Mouse (Mus musculus): Measurements from ENCODE around the gene Gdf1.

Gdf1 gene

DNA sequence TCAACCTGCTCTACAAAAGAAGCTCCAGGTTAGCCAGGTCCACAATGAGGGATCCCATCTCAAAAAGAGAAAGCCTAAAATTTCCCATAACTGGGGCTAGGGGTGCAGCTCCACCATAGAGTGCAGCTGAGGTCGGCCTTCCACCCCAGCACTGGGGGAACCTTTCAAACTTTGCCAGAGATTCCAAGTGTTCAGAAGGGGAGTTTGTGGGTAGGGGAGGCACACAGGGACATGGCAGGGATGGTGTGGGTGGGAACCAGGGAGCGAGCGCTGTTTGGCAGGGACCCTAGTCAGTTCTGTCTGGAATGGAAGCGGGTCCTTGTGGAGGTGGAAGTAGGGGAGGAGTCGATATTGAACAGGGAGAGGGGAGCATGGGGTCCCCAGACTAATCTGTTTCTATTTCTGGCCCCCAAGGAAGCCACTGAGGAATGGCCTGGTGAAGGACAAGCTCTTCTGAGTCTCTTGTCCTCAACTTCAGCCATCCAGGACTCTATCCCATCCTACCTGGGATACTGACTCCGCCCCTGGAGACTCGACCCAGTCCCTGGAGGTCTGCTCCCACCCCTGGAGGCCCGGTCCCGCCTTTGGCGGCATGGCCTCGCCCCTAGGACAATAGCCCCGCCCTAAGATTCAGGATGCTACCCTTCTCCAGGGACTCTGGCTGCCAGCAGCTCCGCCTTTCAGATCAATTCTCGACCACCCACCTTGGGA lies at the start of gene Gdf1:
Gene Gdf1 (plus strand): TSS at position 694 of the 711 bp plus-strand sequence.
- DNase-seq, result no peak

DNA sequence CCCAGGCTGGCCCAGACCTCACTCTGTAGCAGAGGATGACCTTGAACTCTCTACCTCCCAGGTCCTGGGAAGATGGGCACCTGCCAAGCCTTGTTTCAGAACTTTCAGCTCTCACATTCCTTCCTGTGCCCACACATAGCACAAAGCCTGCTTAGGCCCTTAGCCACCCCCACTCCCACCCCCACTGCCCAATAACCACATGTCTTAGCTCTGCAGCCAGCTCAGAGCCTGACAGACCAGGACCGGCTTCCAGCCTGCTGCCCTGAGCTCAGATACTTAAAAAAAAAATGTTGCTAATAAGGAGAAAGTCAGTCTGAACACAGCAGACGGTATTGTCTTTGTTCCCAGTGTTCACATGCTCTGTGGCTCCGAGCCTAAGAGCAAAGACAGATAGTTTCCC lies 48.6 kb upstream of the Gdf1 start:
- no peak for DNase-seq

DNA sequence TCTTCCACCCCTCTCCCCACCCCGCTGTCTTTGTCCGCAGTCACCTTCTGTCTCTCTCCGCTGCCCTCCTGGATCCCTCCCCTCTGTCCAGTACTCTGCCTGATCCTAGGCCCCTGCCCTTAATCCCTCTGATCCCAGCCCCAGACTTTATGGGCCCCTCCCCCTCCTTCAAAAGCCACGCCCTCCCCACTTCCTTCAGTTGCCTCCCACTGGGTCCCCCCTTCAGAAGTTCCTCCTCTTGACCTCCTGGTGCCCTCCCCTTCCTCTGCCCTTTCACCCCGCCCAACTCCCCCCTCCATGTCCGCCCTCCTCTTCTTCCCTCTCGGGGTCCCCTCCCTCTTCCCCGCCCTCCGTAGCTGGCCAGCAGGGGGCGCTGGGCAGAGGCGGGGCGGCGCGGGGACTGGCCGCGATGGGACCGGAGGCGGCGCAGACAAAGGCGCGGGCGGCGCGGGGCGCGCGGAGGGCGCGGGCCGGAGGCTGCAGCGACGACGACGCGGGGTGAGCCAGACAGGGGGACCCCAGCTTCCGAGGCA lies 46.9 kb upstream of the Gdf1 start, which contains the start of gene Homer3:
Gene Homer3 (plus strand): TSS at position 225 of the 533 bp plus-strand sequence.
- peak; percentile 65 to 71 for DNase-seq

DNA sequence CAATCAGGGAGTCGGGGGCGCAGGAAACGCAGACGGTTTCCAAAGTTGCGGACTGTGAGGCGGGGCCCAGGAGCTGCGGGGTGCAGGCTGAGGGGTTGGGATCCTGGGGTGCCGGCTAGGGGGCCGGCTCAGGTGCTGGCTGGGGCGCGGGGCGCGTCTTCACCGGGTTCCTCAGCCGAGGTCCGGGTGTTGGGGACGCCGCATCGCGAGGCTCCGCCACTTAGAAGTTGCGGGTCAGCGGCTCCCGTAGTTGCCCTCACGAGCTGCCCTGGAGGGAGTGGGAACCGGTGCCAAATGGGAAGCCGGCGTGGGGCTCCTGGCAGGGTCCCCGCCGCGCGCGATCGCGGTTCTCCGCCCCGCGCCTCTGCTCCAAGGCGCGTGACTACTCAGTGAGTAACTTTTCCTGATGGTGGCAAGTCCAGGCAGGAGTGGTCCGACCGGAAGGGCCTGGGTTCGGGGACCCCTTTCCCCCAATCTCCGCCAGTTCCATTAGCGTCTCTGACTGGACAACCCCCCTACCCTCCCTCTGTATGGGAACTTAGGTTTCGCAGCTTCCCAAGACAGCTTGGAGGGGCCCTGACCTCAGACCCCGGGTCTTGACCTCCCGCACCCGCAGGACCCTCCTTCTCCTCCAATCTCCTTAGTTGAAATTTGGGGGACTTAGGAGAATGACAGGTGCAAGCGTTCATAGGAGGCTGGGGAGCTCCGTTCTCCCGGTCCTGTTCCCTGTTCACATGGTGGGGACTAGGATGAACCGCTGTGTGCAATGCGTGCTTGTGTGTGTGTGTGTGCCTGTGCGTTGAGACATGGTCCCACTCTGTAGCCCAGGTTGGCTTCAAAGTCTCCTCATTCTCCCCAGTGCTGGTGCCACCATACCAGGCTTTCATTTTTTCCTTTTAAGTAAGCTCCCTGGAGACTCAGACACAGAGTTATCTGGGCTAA lies 46.2 kb upstream of the Gdf1 start:
- DNase-seq, result peak in 1 of 2 experiments; percentile 22

DNA sequence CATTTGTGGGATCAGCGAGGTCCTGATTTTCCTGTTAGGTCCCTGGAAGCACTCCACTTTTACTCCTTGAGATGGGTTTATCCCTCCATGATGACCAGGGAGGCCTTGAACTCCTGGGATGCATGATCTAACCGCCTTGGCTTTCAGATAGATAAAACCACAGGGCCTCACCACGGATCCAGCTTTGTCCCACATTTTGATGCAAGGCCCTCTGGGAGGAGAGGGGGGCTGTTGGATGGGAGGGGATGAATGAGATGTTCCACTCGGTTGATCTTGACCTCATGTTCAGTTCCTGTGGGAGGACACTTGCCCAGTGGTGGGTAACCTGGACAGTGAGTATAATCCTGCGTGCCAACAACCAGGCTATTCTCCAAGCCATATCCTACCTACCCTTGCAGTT lies 45.2 kb upstream of the Gdf1 start:
- no peak for DNase-seq

DNA sequence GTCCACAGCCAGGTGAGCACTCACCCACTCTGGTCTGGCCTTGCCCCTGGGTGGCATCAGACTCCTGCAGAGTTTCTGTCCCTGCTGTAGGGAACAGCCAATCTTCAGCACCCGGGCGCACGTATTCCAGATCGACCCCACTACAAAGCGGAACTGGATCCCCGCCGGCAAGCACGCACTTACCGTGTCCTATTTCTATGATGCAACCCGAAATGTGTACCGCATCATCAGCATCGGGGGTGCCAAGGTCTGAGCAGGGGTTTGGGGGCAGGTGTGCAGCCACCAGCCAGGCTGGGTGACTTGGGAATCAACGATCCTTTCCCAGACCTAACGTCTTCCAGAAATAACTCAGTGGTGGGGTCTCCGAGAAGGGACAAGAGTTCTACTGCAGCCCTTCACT lies 44.3 kb upstream of the Gdf1 start:
- DNase-seq, result no peak

DNA sequence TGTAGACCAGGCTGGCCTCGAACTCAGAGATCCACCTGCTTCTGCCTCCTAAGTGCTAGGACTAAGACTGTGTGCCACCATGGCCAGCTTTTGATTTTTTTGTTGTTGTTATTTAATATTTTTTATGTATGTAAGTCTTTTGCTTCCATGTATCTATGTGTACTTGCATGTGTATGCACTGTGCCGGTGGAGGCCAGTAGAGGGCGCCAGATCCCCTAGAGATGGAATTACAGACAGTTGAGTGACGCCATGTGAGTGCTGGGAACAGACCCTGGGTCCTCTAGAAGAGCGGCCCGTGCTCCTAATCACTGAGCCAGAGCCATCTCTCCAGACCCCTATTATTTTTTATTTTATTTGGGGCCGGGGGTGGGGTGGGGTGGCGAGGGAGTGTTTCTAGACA lies 42.9 kb upstream of the Gdf1 start:
- no peak for DNase-seq

DNA sequence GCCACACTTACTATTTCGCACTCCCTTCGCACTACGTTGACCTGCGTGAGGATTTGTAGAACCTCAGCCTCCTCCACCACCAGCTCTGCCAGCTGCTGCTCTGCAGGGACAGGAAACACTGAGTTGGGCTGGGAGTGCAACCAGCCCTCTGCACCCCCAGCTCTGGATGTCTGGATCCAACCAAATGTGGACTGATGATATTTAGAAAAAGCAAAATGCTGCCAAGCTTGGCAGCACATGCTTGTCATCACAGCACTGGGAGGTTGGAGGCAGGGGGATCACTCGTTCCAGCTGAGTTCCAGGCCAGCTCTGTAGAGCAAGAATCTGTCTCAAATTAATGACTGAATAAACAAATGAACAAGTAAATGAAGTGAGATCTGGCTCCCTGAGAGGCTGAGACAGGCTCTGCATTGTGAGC lies 35.6 kb upstream of the Gdf1 start:
- DNase-seq, result no peak

DNA sequence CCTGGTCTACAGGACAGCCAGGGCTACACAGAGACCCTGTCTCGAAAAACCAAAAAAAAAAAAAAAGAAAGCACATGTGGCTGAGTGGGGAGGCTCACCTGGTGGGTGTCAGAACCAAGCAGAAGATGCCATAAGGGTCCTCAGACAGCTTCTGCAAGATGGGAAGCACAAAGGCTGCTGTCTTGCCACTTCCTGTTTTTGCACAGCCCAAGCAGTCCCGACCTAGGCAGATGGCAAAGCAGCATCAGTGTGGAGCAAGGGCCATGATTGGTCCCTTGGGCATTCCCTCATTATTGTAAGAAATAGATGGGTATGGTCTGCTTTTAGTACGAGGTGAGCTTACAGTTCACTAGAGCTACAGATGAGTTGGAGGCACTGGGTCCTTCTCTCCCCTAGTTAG lies 28.7 kb upstream of the Gdf1 start:
- DNase-seq, result no peak

DNA sequence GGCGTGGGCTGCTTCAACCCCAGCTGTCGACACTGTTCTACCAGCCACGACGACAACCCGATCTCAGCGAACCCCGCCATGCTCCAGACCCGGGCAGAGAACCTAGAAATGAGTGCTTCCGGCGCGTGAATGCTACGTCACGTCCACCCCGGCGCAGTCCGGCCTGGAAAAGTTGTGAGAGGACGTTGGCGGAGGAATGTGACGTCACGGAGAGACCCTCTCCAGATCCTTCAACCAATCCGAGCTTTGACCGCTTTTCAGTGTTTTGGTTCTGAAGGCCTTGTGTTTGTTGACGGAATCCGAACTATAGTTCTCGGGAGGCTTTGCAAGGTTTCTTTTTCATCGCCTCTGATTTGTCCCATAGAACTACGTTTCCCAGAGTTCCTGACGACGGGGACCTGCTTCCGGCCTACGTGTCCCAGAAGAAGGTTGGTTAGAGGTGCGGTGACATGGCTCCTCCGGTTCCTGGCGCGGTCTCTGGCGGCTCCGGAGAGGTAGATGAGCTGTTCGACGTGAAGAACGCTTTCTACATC lies 27.2 kb upstream of the Gdf1 start, which contains the start of the genes Ddx49 and Cope:
Gene Ddx49 (minus strand): TSS at position 132 of the 533 bp plus-strand sequence.
Gene Cope (plus strand): TSS at position 161 of the 533 bp plus-strand sequence.
- DNase-seq, result peak; percentile 93 to 95

DNA sequence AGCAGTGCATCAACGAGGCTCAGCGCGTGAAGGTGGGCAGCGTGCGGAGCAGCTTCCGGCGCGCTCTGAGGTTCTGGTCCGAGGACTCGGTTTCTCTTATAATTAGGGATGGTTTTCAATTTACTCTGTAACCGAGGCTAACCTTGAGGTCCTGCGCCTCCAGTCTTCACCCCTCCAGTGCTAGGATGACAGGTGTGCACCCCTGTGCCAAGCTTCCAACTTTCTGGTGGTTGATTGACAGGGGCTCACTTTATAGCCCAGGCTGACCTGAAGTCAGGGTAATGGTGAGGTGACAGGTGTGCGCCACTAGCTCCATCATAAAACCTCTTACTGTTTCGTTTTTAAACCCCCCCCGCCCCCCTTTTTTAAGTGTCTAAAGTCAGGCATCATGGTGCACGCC lies 26.7 kb upstream of the Gdf1 start:
- DNase-seq, result no peak

DNA sequence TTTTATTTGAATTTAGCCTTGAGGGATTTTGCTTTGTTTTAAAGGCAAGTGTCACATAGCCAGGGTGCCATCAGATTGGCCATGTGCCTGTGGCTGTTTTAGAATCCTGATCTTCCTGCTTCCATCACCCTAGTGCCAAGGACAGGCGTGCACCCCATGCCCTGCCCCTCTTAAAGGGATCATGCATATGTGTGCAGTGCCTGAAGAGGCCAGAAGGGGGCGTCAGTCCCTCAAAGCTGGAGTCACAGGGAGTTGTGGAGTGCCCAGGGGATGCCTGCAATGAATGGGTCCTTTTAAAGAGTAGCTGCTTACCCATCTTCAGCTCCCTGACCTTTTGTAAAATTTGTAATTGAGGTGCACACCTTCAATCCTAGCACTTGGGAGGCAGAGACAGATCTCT lies 20.3 kb upstream of the Gdf1 start:
- peak; percentile 25 to 44 for DNase-seq

DNA sequence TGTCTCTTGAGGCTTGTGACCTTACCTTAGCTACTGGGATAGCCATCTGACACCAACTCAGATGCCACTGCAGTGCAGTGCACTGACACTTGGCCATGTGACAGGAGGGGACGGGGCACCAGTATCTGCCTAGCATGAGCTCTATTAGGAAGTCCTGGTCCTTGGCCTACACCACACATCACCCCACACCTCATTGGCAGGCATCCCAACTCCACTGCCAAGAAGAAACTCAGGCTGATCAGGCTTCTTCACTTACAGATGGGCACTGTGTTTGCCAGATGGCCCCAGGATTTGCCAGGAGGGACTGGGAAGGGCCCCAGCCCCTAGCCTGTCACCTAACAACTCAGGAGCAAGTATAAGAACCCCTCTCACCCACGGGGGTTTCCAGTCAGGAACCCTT lies 16.2 kb upstream of the Gdf1 start:
- peak in 1 of 2 experiments; percentile 33 for DNase-seq

DNA sequence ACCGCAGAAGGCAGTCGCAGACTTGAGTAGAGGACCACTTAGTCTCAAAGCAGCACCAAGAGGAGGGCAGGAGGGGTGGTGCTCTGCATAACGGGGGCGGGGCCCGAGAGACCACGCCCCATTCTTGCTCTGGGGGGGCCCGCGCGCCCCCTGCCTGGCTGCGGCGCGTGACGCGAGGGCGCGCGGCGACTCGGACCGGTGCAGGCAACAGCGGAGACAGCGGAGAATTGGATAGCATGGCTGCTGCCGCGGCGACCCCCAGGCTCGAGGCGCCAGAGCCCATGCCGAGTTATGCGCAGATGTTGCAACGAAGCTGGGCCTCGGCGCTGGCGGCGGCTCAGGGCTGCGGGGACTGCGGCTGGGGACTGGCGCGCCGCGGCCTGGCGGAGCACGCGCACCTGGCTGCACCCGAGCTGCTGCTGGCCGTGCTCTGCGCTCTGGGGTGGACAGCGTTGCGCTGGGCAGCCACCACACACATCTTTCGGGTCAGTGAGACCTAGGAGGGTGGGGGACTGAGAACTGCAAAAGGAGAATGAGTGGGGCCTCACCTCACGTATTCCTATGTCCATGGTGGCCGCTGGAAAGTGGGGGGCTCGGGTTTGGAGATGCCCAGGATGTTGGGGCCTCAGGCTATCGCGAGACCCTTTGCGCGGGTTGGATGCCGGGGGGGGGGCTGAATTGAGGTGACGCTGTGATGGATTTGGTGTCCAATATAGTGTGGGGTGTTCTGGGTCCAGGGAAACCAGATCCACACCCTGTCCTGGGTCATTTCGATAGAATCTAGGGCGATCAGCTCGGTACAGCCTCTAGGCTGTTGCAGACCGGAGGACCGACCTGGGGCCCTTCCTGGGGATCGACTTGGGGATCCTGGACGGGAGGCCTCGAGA lies 13.8 kb upstream of the Gdf1 start, which contains the start of gene Cers1:
Gene Cers1 (plus strand): TSS at position 152 of the 887 bp plus-strand sequence.
- peak; percentile 67 to 87 for DNase-seq

DNA sequence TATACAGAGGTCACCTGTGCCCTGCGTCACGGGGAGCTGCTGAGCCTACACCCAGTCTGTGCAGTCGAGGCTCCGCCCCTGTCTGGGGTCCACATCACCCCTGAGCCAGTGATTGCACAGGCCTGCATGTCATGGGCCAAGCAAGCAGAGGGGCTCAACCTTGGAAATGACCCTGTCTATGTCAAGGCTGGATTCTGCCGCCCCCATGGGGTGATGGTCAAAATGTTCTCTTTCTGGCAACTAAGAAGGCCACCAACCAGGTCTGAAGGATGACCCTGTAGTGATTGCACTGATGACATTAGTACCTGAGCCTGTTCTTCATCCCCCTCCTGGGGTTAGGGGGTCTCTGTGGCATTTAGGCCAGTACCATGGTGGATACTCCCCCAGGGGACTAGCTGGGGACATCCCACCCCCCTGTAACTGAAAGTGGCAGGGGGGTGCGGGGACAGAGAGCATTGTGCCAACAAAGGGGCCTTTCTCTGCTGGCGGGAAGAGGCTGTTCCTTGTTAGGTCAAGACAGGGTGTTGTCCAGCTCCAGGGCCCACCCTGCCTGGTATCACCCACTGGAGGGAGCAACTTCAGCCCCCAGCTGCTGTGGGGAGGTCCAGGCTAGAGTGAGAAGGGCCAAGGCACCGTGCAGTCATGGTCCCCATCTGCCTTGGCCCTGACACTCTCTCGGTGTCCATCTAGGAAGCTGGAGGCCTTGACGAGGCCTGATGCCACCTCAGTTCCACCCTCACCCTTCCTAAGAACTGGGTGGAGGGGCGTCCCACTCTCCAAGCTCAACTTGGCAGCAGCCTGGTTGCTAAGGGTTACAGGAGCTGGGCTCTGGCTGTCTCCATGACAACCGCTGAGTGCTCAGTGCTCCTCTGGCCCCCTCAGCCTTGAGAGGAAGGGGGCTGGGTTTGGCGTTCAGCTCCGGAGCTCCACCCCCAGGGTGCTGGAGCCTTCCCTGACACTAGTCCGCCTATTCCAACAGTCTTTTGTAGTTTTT lies 12.8 kb upstream of the Gdf1 start:
- peak; percentile 52 to 56 for DNase-seq

DNA sequence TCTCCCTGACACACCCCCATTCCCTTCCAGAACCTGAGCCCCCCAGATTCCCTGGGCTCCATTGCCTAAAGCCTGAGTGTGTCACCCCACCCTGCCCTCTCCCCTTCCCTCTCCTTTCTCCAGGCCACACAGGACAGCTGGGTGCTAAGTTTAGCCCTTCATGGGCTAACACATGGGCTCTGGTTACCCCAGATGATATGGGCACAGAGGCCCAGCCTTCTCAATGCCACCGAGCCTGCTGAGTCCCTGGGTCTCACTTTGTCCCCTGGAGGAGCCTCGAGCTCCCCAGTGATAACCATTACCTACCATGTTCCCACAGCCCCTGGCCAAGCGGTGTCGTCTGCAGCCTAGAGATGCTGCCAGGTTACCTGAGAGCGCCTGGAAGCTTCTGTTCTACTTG lies 11.7 kb upstream of the Gdf1 start:
- no peak for DNase-seq

DNA sequence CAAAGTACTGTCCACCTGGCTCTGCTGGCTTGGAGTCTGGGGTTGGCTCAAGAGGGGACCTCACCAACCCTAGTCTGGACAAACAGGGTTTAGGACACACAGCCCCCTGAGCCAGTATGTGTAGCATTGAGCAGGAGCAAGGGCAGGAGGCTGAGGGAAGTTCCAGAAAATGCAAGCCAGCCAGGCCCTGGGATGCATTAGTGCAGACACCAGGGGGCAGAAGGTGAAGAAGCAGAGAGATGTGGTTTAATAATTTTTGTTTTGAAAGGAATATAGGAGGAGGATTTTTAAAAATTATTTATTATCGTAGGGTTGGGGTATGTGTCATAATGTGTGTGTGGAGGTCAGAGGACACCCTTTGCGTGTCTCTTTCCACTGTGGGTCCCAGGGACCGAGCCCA lies 5.9 kb upstream of the Gdf1 start:
- DNase-seq, result no peak

DNA sequence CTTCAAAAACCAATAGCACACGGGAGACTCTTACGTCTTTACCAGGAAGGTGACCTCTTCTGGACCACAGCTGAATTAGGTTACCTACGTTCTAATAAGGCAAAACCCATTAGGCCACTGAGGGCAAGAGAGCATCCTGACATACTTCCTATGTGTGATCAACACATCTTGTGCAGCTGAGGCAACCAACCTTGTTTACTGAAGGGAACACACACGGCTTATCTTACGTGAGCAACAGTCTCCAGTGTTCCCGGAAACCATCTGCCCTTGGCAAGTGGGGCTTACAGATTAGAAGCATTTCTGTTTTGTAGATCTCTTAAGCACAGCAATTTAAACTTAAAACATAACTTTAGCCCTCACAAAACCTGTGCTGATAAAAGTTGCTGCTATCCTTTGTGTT lies 2.1 kb upstream of the Gdf1 start:
- DNase-seq, result no peak

DNA sequence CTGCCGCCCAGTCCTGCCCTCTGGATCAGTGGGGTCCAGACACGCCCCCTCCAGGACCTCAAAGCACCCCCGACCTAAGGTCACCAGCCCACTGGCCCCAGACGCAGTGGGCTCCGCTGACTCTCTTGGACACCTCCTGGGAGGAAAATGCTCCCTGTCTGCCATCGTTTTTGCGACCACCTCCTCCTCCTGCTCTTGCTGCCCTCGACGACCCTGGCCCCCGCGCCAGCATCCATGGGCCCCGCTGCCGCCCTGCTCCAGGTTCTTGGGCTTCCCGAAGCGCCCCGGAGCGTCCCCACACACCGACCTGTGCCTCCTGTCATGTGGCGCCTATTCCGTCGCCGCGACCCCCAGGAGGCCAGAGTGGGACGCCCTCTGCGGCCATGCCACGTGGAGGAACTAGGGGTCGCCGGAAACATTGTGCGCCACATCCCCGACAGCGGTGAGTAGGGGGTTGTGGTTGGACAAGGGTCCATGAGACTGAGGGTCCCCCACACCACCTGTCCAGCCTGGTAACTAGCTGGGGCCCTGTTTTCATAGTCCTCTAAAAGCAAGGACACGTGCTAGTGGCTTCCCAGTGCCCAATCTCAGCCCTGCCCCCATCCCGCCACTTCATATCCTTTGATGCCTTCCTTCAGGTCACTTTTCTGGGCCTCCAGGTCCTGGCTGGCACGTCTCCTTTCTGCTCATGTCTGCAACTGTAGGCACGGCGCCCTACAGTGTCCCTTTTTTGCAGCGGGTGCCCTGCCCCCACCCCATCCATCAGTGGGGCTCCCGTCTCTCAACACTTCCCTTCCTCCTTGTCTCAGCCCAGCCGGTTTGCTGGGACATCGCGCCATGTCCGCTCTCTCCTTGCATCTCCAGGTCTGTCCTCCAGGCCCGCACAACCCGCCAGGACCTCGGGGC lies 471 bp downstream of the Gdf1 start:
- DNase-seq, result no peak
